In the genomic region with DNA sequence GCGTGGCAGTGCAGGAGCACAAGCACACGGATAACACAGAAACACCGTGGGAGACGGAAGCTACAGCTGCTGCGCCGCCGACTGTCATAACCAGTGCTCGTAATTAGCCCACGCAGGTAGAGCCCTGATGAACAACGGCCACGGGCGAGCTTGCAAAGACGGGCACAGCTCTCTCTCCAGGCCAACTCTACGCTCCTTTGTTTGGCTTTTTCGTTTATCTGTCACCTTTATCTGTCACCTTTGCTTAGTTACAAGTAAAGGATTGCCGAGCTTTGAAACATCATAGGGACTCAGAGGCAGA, we compare ENCODE assay signal across 7 mouse cellular contexts.
A peak's percentile ranks its signal among the peaks of the same experiment; 100 is the strongest.
DNase-seq lines count a peak whose midpoint lies in the region; ATAC-seq and TF ChIP-seq lines count a peak whose summit lies in the region.

No protein-coding gene starts in this region.

- peak overlapping the region; percentile 26 for H3K4me3 ChIP-seq in lung, embryonic 14.5 days (ENCODE audit: low read depth, low read length)
- peak overlapping the region; percentile 29 for H3K4me3 ChIP-seq in forebrain, embryonic 14.5 days (ENCODE audit: low read depth, low read length)
- H3K4me3 ChIP-seq in limb, embryonic 15.5 days: peak overlapping the region; percentile 32
- H3K4me3 ChIP-seq in stomach, embryonic 15.5 days (replicated peaks): peak overlapping the region; percentile 31

- no peaks in the 10 kb centered on the region for H3K36me3 ChIP-seq in lung, embryonic 14.5 days (ENCODE audit: insufficient read depth)
- H3K36me3 ChIP-seq in forebrain, embryonic 14.5 days (ENCODE audit: control insufficient read depth, insufficient read depth, low read length): no peaks in the 10 kb centered on the region
- H3K36me3 ChIP-seq in limb, embryonic 15.5 days: no peaks in the 10 kb centered on the region
- H3K36me3 ChIP-seq in stomach, embryonic 15.5 days: no peaks in the 10 kb centered on the region

- no peak for DNase-seq in lung, embryonic 14.5 days
- DNase-seq in lung, postnatal 36 days: no peak
- DNase-seq in forebrain, embryonic 14.5 days (ENCODE audit: low spot score): peak; percentile 27
- no peak for DNase-seq in layer of hippocampus, adult 9-11 months

- H3K9ac ChIP-seq in lung, embryonic 14.5 days: peak overlapping the region; percentile 50
- peak overlapping the region; percentile 71 for H3K9ac ChIP-seq in forebrain, embryonic 14.5 days (ENCODE audit: low read length)
- H3K9ac ChIP-seq in limb, embryonic 15.5 days: peak overlapping the region; percentile 20; the same call in 1 of the 2 replicates
- H3K9ac ChIP-seq in stomach, embryonic 15.5 days: peak overlapping the region; percentile 12; the same call in 1 of the 2 replicates

- no peaks in the 10 kb centered on the region for H3K9me3 ChIP-seq in lung, embryonic 14.5 days (ENCODE audit: low read depth, low read length)
- no peaks in the 10 kb centered on the region for H3K9me3 ChIP-seq in forebrain, embryonic 14.5 days (replicated peaks; ENCODE audit: control insufficient read depth, low read length)
- no peaks in the 10 kb centered on the region for H3K9me3 ChIP-seq in limb, embryonic 15.5 days
- H3K9me3 ChIP-seq in stomach, embryonic 15.5 days: no peaks in the 10 kb centered on the region

- H3K27me3 ChIP-seq in lung, embryonic 14.5 days (ENCODE audit: insufficient read depth, low read length): no peaks in the 10 kb centered on the region
- no peaks in the 10 kb centered on the region for H3K27me3 ChIP-seq in forebrain, embryonic 14.5 days (replicated peaks; ENCODE audit: control insufficient read depth, insufficient read depth, low read length)
- H3K27me3 ChIP-seq in limb, embryonic 15.5 days: no peaks in the 10 kb centered on the region
- H3K27me3 ChIP-seq in stomach, embryonic 15.5 days (replicated peaks): no peaks in the 10 kb centered on the region

- TF ChIP-seq CTCF in lung, embryonic 14.5 days (IDR thresholded peaks at IDR 0.05; ENCODE audit: low read depth): no peak

- 22% methylated on average over 16 of the region's 16 CpGs for WGBS in lung, embryonic 14.5 days
- 47% methylated on average over 16 of the region's 16 CpGs for WGBS in forebrain, embryonic 14.5 days
- 50% methylated on average over 16 of the region's 16 CpGs for WGBS in limb, embryonic 15.5 days
- 35% methylated on average over 16 of the region's 16 CpGs for WGBS in stomach, embryonic 15.5 days

- ATAC-seq in lung, embryonic 14.5 days (ENCODE audit: insufficient read depth): no peak
- ATAC-seq in forebrain, embryonic 14.5 days: 0 out of 2 replicates have a peak, but pooled peaks have one; percentile 7
- ATAC-seq in limb, embryonic 15.5 days (ENCODE audit: insufficient number of reproducible peaks, low FRiP score, low TSS enrichment, low read depth): no peak
- ATAC-seq in stomach, embryonic 15.5 days (ENCODE audit: insufficient read depth, low FRiP score, low read depth): no peak
- ATAC-seq in megakaryocyte progenitor cell, adult 5-6 weeks (replicated peaks; ENCODE audit: poor library complexity): no peak

- H3K4me1 ChIP-seq in lung, embryonic 14.5 days (ENCODE audit: insufficient read depth): no peaks in the 10 kb centered on the region
- 0 out of 2 replicates have a peak, but pooled peaks cover 3% of the 10 kb centered on the region for H3K4me1 ChIP-seq in forebrain, embryonic 14.5 days (ENCODE audit: control insufficient read depth, insufficient read depth, low read length)
- H3K4me1 ChIP-seq in limb, embryonic 15.5 days: peaks cover 12% of the 10 kb centered on the region
- no peaks in the 10 kb centered on the region for H3K4me1 ChIP-seq in stomach, embryonic 15.5 days

- H3K27ac ChIP-seq in lung, embryonic 14.5 days (ENCODE audit: low read depth): no peak overlapping the region
- H3K27ac ChIP-seq in forebrain, embryonic 14.5 days (ENCODE audit: low read depth, low read length): no peak overlapping the region
- H3K27ac ChIP-seq in limb, embryonic 15.5 days: no peak overlapping the region
- no peak overlapping the region for H3K27ac ChIP-seq in stomach, embryonic 15.5 days

- H3K4me2 ChIP-seq in lung, embryonic 14.5 days: peak overlapping the region; percentile 66
- H3K4me2 ChIP-seq in forebrain, embryonic 14.5 days (ENCODE audit: low read length): peak overlapping the region; percentile 55
- peak overlapping the region; percentile 53 for H3K4me2 ChIP-seq in limb, embryonic 15.5 days
- peak overlapping the region; percentile 65 for H3K4me2 ChIP-seq in stomach, embryonic 15.5 days

Comparison
In these comparisons a context has a peak if more than half of its experiments do, and no peak if none do; other contexts are left out.
1. H3K9ac ChIP-seq: peak in every context shown above with its lines; median percentile 71 in forebrain, embryonic 14.5 days; 50 in lung, embryonic 14.5 days; 20 in limb, embryonic 15.5 days; 12 in stomach, embryonic 15.5 days.